Mouse (Mus musculus) G1E-ER4 (cell line): Measurements from ENCODE around the gene Rfx2. TPM values are rescaled to one million over a fixed set of nuclear protein-coding genes. Genes with fewer than 3 reads are reported as not detected.

ENCODE experiments used
- GATA1 ChIP-seq: IDR thresholded peaks from one replicate; pipeline ENCODE4 v1.8.0; 2012; ENCODE audit warnings: low read length, inconsistent platforms
- polyA plus RNA-seq: library from polyadenylated mRNA; stranded (reverse); fragments of >175 nt; gene quantifications from 2 replicates; pipeline ENCODE4 v1.2.3, GENCODE M21; 2012

Rfx2 gene
- polyA plus RNA-seq, 1 experiment: 31.2 TPM

- no peak for TF ChIP-seq GATA1
Measured at GRCm38 (mm10) chr17:56814316-56815056, 16.3 kb downstream of the Rfx2 start.

GRCm38 (mm10) chr17:56810245-56810644, 20.6 kb downstream of the Rfx2 start:
- no peak for TF ChIP-seq GATA1

- TF ChIP-seq GATA1: no peak
Measured at GRCm38 (mm10) chr17:56808518-56808917, 22.3 kb downstream of the Rfx2 start.

GRCm38 (mm10) chr17:56805784-56806183, 25.0 kb downstream of the Rfx2 start:
- no peak for TF ChIP-seq GATA1

GRCm38 (mm10) chr17:56804952-56805351, 25.9 kb downstream of the Rfx2 start:
- no peak for TF ChIP-seq GATA1

DNA sequence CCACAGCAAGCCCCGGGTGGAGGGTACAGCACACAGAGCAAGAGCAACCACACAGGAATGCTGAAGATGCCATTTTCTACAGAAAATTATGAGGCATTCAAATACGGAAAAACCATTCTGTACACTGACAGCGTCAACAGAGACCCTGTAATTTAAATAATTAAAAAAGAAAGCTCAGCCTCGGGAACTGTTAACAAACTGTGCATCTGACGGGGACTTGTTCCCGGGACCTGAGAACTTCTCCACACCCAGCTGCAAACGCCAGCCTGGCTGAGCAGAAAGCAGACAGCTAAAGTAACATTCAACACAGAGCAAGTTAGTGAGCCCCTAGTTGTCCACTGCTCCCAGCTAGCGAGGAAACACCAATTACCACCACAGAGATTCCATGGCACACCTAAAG, 28.7 kb downstream of the Rfx2 start:
- no peak for TF ChIP-seq GATA1

GRCm38 (mm10) chr17:56799276-56799675, 31.5 kb downstream of the Rfx2 start:
- no peak for TF ChIP-seq GATA1

GRCm38 (mm10) chr17:56793614-56794319, 37.0 kb downstream of the Rfx2 start:
- TF ChIP-seq GATA1: no peak

DNA sequence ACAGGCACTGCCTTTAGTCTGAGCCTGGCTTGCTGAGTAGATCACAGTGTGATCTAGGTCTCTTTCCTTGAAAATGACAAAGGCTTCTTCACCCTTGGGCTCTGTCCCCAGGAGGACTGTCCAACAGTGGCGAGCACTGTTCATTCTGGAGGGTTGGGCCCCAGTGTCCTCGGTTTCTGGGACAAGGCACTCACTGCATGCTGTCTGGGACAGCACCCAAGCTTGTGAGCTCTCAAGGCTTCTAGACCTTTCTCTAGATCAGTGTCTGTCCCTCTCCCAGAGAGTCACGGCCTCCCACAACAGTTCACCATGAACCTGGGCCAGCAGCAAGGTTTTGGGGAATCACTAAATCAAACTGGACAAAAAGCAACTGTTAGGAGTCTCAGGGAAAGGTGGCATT, 38.2 kb downstream of the Rfx2 start:
- TF ChIP-seq GATA1: no peak

GRCm38 (mm10) chr17:56789286-56789685, 41.5 kb downstream of the Rfx2 start:
- TF ChIP-seq GATA1: no peak

DNA sequence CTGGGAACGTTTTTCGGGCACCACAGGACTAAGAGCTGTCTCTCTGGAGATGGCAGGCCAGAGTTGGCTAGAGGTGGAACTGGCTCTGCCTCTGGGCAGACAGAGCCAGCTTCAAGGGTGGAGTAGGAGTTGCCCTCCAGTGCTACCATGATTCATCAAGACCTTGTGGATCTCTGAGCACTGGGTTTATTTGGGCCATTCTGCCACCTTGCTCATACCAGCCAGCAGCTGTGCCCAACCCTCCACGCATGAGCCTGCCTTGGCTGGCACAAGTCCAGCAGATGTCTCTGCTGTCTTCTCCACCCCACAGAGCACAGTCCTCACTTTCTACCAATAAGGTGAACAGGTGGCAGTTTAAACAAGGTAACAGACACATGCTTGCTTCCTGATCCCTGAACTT, 41.9 kb downstream of the Rfx2 start:
- TF ChIP-seq GATA1: no peak

DNA sequence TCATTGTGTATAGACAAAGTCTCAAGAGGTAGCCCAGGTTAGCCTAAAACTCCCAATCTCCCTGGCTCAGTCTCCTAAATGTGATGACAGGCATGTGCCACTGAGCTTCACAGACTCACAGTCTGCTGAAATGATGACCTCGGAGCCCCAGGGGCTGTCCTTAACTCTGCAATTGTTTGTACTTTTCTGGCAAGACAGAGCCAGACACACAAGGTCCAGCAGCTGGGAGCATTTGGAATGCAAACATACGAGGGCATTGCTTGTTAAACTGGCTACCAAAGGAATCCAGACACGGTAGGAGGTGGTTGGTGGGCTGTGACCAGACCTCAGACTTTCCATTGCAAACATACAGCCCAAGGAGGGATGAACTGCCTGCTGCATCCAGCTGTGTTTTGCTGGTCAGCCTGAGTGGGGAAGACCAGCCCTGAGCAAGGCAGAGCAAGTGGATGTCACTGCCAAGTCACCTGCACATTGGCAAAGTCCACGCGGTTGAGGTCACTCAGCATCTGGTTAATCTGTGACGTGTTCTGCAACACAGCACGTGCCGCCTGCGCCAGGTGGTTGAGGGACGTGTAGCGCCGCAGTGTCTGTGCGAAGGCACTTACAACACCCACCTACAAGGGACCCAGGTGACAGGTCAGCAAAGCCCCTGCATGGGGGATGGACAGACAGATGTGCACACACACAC, 50.4 kb downstream of the Rfx2 start:
- TF ChIP-seq GATA1: no peak

GRCm38 (mm10) chr17:56778779-56779362, 51.9 kb downstream of the Rfx2 start:
- no peak for TF ChIP-seq GATA1

DNA sequence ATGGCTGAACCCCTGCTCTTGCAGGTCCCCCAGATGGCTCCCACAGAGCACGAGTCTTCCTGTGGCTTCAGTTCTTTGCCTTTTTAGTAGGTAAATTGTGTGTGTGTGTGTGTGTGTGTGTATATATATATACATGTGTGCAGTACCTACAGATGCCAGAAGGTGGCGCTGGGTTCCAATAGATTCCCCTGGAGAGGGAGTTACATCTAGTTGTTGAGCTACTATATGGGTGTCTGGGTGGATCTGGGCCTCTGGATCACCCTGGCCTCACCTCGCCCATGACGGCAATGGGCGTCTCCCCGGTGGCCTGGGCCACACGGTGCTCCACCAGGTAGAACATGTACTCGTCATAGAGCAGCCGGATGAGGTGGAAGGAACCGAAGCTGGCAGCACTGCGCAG, 53.2 kb downstream of the Rfx2 start:
- no peak for TF ChIP-seq GATA1

DNA sequence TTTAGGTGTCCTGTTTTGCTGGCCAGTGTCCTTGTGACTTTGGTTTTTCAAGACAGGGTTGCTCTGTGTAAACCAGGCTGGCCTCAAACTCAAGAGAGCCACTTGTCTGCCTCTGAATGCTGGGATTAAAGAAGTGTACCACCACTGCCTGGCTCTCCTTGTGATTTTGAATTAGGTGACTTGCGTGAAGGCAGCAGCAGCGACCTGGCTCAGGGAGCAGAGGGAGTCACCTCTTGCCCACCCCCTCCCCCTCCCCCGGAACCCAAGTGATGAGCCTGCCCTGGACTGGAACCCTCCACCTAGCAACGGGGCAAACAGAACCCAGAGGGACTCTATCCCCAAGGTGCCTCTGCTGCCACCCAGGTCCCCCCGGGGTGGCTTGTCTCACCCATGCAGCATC, 60.9 kb downstream of the Rfx2 start, which contains the start of gene Prr22:
Gene Prr22 (plus strand): TSS at position 301 of the 400 bp plus-strand sequence.
- no peak for TF ChIP-seq GATA1

- TF ChIP-seq GATA1: no peak
Measured at GRCm38 (mm10) chr17:56768941-56769340, 61.9 kb downstream of the Rfx2 start.

- no peak for TF ChIP-seq GATA1
Measured at GRCm38 (mm10) chr17:56767531-56768135, 63.2 kb downstream of the Rfx2 start.
